In genomic region chr4:44624232-44625107, GRCm38 (mm10) we compare ENCODE assay signal across 12 mouse cellular contexts.
"Had no signal": no experiment of that assay in that cellular context is flagged by ENCODE, and none has a peak within 500 bp of the region (broad histone marks: within the 10 kb centered on the region; RNA-seq: fewer than 3 reads in every experiment).

No protein-coding gene starts in this region.

- H3K4me3 ChIP-seq: layer of hippocampus, adult 2 months; limb, embryonic 13.5 days had no signal

- H3K27ac ChIP-seq: layer of hippocampus, adult 2 months; limb, embryonic 13.5 days; liver, embryonic 14.5 days had no signal

- H3K4me2 ChIP-seq: limb, embryonic 13.5 days had no signal

- DNase-seq: kidney, adult 18-20 months; kidney, postnatal 10 days; kidney, postnatal 4 days; left cerebral cortex, postnatal 4 days; lung, adult 18-20 months; lung, postnatal 36 days; midbrain, embryonic 14.5 days; thymus, adult 18-20 months; thymus, postnatal 25 days had no signal

- H3K9me3 ChIP-seq: limb, embryonic 13.5 days had no signal

- H3K36me3 ChIP-seq: limb, embryonic 13.5 days had no signal

- H3K9ac ChIP-seq: limb, embryonic 13.5 days; liver, embryonic 14.5 days had no signal
